Mouse (Mus musculus) lung, postnatal 14 days (tissue): ENCODE results near the gene Slc38a6.

Source experiments
- DNase-seq: peaks from one replicate; pipeline ENCODE4 v3.0.0; 2021

Slc38a6 gene

DNA sequence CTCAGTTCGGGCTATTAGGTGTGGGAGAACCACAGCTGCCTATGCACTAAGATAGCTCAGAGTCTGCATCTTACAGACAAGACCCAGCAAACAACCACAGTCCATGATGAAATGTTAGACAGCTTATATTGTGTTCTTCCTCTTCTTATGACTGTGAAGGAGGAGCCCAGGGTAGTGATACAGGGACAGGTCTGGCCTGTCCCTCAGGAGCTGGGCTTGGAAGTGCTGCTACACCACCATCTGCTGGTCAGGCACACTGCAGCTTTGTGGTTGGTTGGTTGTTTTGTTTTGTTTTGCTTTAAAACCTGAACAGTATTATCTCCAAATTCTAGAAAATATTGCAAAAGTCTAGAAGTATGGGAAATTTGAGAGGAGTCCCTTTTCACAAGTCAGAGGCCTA lies 38.2 kb downstream of the Slc38a6 start:
- peak; percentile 46 for DNase-seq

DNA sequence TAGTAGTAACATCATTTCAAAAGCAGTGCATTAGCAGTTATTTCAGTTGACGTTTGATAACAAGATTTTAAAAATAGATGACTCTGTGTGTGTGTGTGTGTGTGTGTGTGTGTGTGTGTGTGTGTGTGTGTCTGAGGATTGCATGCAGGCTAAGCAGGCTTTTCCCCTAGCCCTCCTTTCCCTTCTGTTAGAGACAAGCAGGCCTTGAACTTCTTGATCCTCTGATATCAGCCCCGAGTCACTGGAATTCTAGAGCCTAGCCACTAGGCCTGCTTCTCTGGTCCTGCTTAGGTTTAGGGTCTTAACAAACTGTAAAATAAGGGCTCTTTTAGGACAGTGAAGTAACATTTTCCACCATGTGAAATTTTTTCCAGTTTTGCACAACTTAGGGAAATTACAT lies 38.6 kb downstream of the Slc38a6 start:
- no peak for DNase-seq

GRCm38 (mm10) chr12:73325617-73326016 lies 39.0 kb downstream of the Slc38a6 start:
- DNase-seq = no peak

DNA sequence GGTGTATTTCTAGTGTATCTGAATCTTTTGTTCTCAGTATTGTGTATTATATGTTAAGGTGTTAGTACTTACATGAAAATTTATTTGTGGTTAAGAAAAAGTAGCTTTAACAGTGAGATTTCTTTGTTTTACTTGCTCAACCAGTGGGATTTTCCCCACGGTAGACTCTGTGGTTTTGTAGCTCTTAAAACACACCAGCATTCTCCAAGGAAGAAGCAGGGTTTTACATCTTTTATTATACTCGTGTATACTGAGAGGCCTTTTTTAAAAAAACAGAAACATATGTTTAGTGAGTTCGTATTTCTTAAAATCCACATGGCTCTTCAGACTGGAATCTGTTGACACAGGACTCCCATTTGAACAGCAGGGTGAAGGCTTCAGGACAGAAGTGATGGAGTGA lies 40.8 kb downstream of the Slc38a6 start:
- no peak for DNase-seq

- no peak for DNase-seq
Measured at GRCm38 (mm10) chr12:73328448-73329167, 42.0 kb downstream of the Slc38a6 start.

DNA sequence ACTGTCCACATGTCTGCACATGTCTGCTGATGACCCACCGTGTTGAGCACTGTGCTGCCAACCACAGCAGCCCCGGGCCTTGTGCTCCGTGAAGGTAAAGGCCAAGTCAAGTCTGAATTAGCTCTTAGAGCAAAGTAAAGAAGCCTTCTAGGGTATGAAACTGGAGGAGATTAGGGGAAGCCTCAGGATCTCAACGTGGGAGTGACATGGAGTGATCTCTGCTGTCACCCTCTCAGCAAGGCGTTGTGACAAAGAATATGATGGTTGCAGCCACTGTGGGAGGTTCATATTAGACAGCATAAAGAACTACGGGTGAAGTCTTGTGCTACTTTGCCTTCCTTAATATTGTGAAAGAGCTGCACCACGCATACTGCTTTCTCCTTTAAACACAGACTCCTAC lies 43.7 kb downstream of the Slc38a6 start:
- DNase-seq = no peak

- DNase-seq = no peak
Measured at GRCm38 (mm10) chr12:73332701-73333100, 46.1 kb downstream of the Slc38a6 start.

- DNase-seq = no peak
Measured at GRCm38 (mm10) chr12:73334051-73334551, 47.5 kb downstream of the Slc38a6 start.

DNA sequence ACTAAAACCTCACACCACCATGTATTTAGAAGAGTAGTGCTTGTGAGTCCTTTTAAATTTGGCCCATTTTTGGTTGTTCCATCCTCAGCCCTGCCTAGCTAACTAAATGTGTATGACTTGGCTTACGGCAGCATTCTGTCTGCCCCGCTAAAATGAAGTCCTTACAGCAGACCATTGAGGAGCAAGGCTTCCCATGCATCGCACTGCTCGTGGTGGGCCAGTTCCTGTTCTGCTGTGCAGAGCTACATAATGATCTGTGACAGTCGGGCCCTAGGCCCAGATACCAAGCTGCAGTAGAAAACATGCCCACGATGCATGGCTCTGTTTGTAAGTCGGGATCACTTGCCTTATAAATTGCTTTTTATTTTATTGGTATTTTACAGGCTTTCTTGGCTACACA lies 50.5 kb downstream of the Slc38a6 start:
- no peak for DNase-seq

- DNase-seq = no peak
Measured at GRCm38 (mm10) chr12:73340642-73341293, 54.2 kb downstream of the Slc38a6 start.

GRCm38 (mm10) chr12:73341703-73342663 lies 55.4 kb downstream of the Slc38a6 start:
- DNase-seq = peak; percentile 35

DNA sequence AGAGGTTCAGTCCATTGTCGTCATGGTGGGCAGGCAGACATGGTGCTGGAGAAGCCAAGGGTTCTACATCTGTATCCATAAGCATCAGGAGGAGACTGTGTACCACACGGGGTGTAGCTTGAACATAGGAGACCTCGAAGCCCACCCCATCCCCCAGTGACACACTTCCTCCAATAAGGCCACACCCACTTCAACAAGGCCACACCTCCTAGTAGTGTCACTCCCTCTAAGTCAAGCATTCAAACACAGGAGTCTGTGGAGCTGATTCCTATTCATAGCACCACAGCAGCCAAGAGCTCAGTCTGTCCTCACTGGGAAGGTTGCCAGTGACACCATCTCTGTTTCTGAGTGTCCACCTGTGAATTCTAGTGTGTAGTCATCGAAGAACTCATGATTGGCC lies 57.7 kb downstream of the Slc38a6 start:
- DNase-seq = no peak

GRCm38 (mm10) chr12:73345157-73345556 lies 58.6 kb downstream of the Slc38a6 start:
- DNase-seq = no peak

- no peak for DNase-seq
Measured at GRCm38 (mm10) chr12:73347202-73347601, 60.6 kb downstream of the Slc38a6 start.

DNA sequence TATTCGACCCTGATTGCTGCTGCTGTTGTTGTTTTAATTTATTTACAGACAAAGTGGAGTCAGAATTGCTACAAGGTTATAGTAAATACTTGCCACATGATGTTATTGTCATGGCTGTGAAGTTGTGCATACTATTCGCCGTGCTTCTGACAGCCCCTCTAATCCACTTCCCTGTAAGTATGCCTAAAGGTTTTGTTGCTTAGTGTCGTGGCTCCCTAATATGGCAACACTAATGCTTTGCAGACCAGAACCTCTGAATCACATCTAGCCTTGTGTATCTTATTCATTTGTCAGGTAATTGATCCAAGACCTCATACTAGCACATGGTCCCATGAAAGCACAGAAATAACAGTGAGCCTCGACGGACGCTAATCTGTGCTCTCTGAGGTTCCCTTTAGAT lies 63.9 kb downstream of the Slc38a6 start:
- no peak for DNase-seq

DNA sequence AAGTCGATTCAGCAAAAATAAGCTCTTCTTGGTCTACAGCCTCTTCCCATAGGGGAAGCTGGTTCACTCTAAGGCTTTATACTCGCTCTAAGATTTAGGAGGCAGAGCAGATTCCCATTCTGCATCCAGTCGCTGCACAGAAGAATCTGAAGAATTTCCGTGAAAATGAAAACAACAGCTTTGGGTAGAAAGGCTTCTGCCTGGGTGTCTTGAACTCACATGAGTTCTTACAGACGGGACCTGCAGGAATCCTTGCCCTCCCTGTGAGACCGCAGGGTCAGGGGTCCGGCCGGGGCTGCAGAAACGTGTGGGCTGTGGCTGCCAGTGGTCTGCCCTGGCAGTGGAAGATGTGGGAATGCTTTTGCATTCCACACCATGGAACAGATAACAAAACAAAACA lies 64.4 kb downstream of the Slc38a6 start:
- DNase-seq = no peak

- no peak for DNase-seq
Measured at GRCm38 (mm10) chr12:73351746-73352145, 65.2 kb downstream of the Slc38a6 start.

GRCm38 (mm10) chr12:73353362-73353761 lies 66.8 kb downstream of the Slc38a6 start:
- DNase-seq = no peak

DNA sequence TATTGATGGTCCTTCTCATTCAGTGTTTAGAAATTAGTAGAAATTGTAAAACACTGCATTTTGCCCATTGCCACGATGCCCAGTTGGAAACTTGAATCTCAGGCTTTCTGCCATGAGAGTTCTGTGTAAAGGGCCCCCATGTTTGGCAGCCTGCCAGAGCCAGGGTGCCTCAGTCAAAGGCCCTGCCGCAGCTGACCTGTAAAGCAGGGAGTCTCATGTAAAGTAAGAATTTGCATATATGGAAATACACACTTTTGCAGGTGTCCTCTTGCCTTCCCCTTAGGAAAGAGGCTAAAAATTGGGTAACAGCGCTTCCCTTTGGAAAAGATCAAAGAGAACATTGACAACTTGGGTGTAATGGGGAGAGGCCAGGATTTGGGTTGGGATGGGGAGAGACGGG lies 67.9 kb downstream of the Slc38a6 start:
- DNase-seq = no peak

- DNase-seq = no peak
Measured at GRCm38 (mm10) chr12:73355084-73355775, 68.7 kb downstream of the Slc38a6 start.

DNA sequence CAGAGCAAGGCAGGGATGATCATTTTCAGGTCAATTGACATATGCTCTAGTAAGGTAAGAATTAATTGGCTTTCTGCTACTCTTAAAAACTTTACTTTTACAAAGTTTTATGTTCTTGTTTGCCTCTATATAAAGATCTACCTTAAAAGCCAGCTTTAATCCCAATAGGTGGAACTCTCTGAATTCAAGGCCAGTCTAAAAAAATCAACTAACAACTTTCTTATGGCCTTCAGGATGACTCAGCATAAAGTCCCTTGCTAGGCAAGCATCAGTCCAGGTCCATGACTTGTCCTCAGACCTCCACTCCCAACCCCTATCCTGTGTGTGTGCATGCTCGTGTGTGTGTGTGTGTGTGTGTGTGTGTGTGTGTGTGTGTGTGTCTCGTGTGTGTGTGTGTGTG lies 70.1 kb downstream of the Slc38a6 start:
- DNase-seq = no peak

- no peak for DNase-seq
Measured at GRCm38 (mm10) chr12:73357311-73357710, 70.7 kb downstream of the Slc38a6 start.

GRCm38 (mm10) chr12:73357736-73358135 lies 71.2 kb downstream of the Slc38a6 start:
- DNase-seq = no peak
